Comparison of ENCODE assay signal across 12 mouse cellular contexts in genomic region chr7:19784764-19785535, GRCm38 (mm10). TPM values are rescaled to one million over a fixed set of nuclear protein-coding genes. Genes with fewer than 3 reads are reported as not detected.
DNase-seq lines count a peak whose midpoint lies in the region; ATAC-seq and TF ChIP-seq lines count a peak whose summit lies in the region.
"Had no signal": no experiment of that assay in that cellular context is flagged by ENCODE, and none has a peak within 500 bp of the region (broad histone marks: within the 10 kb centered on the region; RNA-seq: fewer than 3 reads in every experiment).

No protein-coding gene starts in this region.

- H3K27ac ChIP-seq in forebrain, postnatal 0 days (ENCODE audit: low read depth, low read length) = no peak overlapping the region
- H3K27ac ChIP-seq in forebrain, embryonic 10.5 days = no peak overlapping the region
- no peak overlapping the region for H3K27ac ChIP-seq in midbrain, postnatal 0 days (ENCODE audit: low read depth, low read length)
- H3K27ac ChIP-seq in midbrain, embryonic 10.5 days (replicated peaks) = no peak overlapping the region
- H3K27ac ChIP-seq in liver, embryonic 12.5 days = no peak overlapping the region
- H3K27ac ChIP-seq in kidney, embryonic 14.5 days (ENCODE audit: low read depth, low read length) = no peak overlapping the region
- H3K27ac ChIP-seq: midbrain, embryonic 15.5 days had no signal

- no peak for ATAC-seq in forebrain, postnatal 0 days
- no peak for ATAC-seq in midbrain, postnatal 0 days (ENCODE audit: low FRiP score)
- peak; percentile 26 for ATAC-seq in liver, embryonic 12.5 days
- ATAC-seq in kidney, embryonic 14.5 days (ENCODE audit: low FRiP score, low TSS enrichment) = no peak
- ATAC-seq: midbrain, embryonic 15.5 days had no signal

- no peaks in the 10 kb centered on the region for H3K4me1 ChIP-seq in forebrain, postnatal 0 days (ENCODE audit: insufficient read depth)
- peaks cover 14% of the 10 kb centered on the region for H3K4me1 ChIP-seq in forebrain, embryonic 10.5 days
- H3K4me1 ChIP-seq in midbrain, postnatal 0 days (ENCODE audit: insufficient read depth, low read length) = 0 out of 2 replicates have a peak, but pooled peaks cover 2% of the 10 kb centered on the region
- H3K4me1 ChIP-seq in midbrain, embryonic 10.5 days = peaks cover 12% of the 10 kb centered on the region
- peaks cover 8% of the 10 kb centered on the region for H3K4me1 ChIP-seq in liver, embryonic 12.5 days
- H3K4me1 ChIP-seq in kidney, embryonic 14.5 days (ENCODE audit: control insufficient read depth, insufficient read depth, low read length) = no peaks in the 10 kb centered on the region

- no peak for DNase-seq in forebrain, postnatal 0 days
- no peak for DNase-seq in forebrain, embryonic 10.5 days (ENCODE audit: extremely low spot score, low spot score)
- no peak for DNase-seq in midbrain, postnatal 0 days (ENCODE audit: low spot score)
- no peak for DNase-seq in midbrain, embryonic 10.5 days (ENCODE audit: low spot score)
- DNase-seq in thymus, postnatal 14 days = peak; percentile 40
- DNase-seq in layer of hippocampus, postnatal 25 days (ENCODE audit: extremely low spot score in 1 of 2, low spot score in 1 of 2) = no peak
- DNase-seq: adrenal gland, postnatal 10 days; layer of hippocampus, adult 9-11 months had no signal

- H3K9me3 ChIP-seq in forebrain, postnatal 0 days (ENCODE audit: low read length) = no peaks in the 10 kb centered on the region
- H3K9me3 ChIP-seq in forebrain, embryonic 10.5 days = peaks cover 15% of the 10 kb centered on the region
- H3K9me3 ChIP-seq in midbrain, postnatal 0 days (ENCODE audit: low read length) = no peaks in the 10 kb centered on the region
- no peaks in the 10 kb centered on the region for H3K9me3 ChIP-seq in midbrain, embryonic 10.5 days (replicated peaks)
- H3K9me3 ChIP-seq in liver, embryonic 12.5 days (replicated peaks) = no peaks in the 10 kb centered on the region
- H3K9me3 ChIP-seq in kidney, embryonic 14.5 days (ENCODE audit: control insufficient read depth, low read length) = no peaks in the 10 kb centered on the region; the same call in 1 of the 2 replicates
- H3K9me3 ChIP-seq: midbrain, embryonic 15.5 days had no signal

- peak; percentile 36; the same call in 1 of the 2 replicates for TF ChIP-seq CTCF in forebrain, postnatal 0 days (IDR thresholded peaks at IDR 0.05; ENCODE audit: low read depth)
- TF ChIP-seq CTCF in midbrain, postnatal 0 days (IDR thresholded peaks at IDR 0.05) = peak; percentile 56

- H3K36me3 ChIP-seq in forebrain, postnatal 0 days (ENCODE audit: insufficient read depth) = no peaks in the 10 kb centered on the region
- no peaks in the 10 kb centered on the region for H3K36me3 ChIP-seq in forebrain, embryonic 10.5 days (replicated peaks)
- no peaks in the 10 kb centered on the region for H3K36me3 ChIP-seq in midbrain, postnatal 0 days (ENCODE audit: insufficient read depth, low read length)
- H3K36me3 ChIP-seq in midbrain, embryonic 10.5 days = no peaks in the 10 kb centered on the region
- H3K36me3 ChIP-seq in liver, embryonic 12.5 days = no peaks in the 10 kb centered on the region
- H3K36me3 ChIP-seq in kidney, embryonic 14.5 days (ENCODE audit: control insufficient read depth, insufficient read depth, low read length) = no peaks in the 10 kb centered on the region
- H3K36me3 ChIP-seq: midbrain, embryonic 15.5 days had no signal

- H3K9ac ChIP-seq in forebrain, postnatal 0 days = no peak overlapping the region
- no peak overlapping the region for H3K9ac ChIP-seq in midbrain, postnatal 0 days (replicated peaks; ENCODE audit: low read length, poor library complexity, severe bottlenecking)
- H3K9ac ChIP-seq in liver, embryonic 12.5 days = no peak overlapping the region
- no peak overlapping the region for H3K9ac ChIP-seq in kidney, embryonic 14.5 days (ENCODE audit: low read depth, low read length)
- H3K9ac ChIP-seq: midbrain, embryonic 15.5 days had no signal

- WGBS in forebrain, postnatal 0 days = 55% methylated on average over 11 of the region's 11 CpGs
- 51% methylated on average over 11 of the region's 11 CpGs for whole genome bisulfite sequencing in forebrain, embryonic 10.5 days
- WGBS in midbrain, postnatal 0 days = 47% methylated on average over 11 of the region's 11 CpGs
- WGBS in midbrain, embryonic 10.5 days = 48% methylated on average over 11 of the region's 11 CpGs
- WGBS in liver, embryonic 12.5 days (ENCODE audit: insufficient replicate concordance) = 22% methylated on average over 11 of the region's 11 CpGs
- whole genome bisulfite sequencing in kidney, embryonic 14.5 days = 38% methylated on average over 11 of the region's 11 CpGs

- no peak overlapping the region for H3K4me2 ChIP-seq in forebrain, postnatal 0 days (ENCODE audit: low read depth)
- H3K4me2 ChIP-seq in midbrain, postnatal 0 days (ENCODE audit: low read depth, low read length, poor library complexity, severe bottlenecking) = no peak overlapping the region
- H3K4me2 ChIP-seq in liver, embryonic 12.5 days = 0 out of 2 replicates have a peak overlapping the region, but pooled peaks have one; percentile 4
- H3K4me2 ChIP-seq in kidney, embryonic 14.5 days (replicated peaks; ENCODE audit: low read depth, low read length) = no peak overlapping the region
- H3K4me2 ChIP-seq: heart, embryonic 11.5 days; midbrain, embryonic 15.5 days had no signal

- H3K27me3 ChIP-seq in forebrain, postnatal 0 days (ENCODE audit: insufficient read depth, low read length) = no peaks in the 10 kb centered on the region
- H3K27me3 ChIP-seq in forebrain, embryonic 10.5 days (ENCODE audit: poor library complexity, severe bottlenecking) = peaks cover 8% of the 10 kb centered on the region
- H3K27me3 ChIP-seq in midbrain, postnatal 0 days (ENCODE audit: insufficient read depth, low read length) = no peaks in the 10 kb centered on the region
- no peaks in the 10 kb centered on the region for H3K27me3 ChIP-seq in midbrain, embryonic 10.5 days (ENCODE audit: low read depth, poor library complexity, severe bottlenecking)
- H3K27me3 ChIP-seq in liver, embryonic 12.5 days (replicated peaks) = peaks cover 14% of the 10 kb centered on the region
- no peaks in the 10 kb centered on the region for H3K27me3 ChIP-seq in kidney, embryonic 14.5 days (ENCODE audit: control insufficient read depth, insufficient read depth, low read length)
- H3K27me3 ChIP-seq: midbrain, embryonic 15.5 days had no signal

- no peak overlapping the region for H3K4me3 ChIP-seq in forebrain, postnatal 0 days (ENCODE audit: low read depth, low read length)
- no peak overlapping the region for H3K4me3 ChIP-seq in forebrain, embryonic 10.5 days
- no peak overlapping the region for H3K4me3 ChIP-seq in midbrain, postnatal 0 days (ENCODE audit: low read depth, low read length)
- H3K4me3 ChIP-seq in midbrain, embryonic 10.5 days = no peak overlapping the region
- H3K4me3 ChIP-seq in liver, embryonic 12.5 days = no peak overlapping the region
- no peak overlapping the region for H3K4me3 ChIP-seq in kidney, embryonic 14.5 days (ENCODE audit: low read length)
- H3K4me3 ChIP-seq: midbrain, embryonic 15.5 days had no signal

RNA-seq across cellular contexts. Expression of gene Cblc, which starts 11.7 kb away (rescaled TPM):
- total RNA-seq in forebrain, postnatal 0 days (2014; rRNA removed) = 0.38 and 1.1 TPM in 2 replicates
- polyA plus RNA-seq in forebrain, postnatal 0 days (2015; fragmentation: Nextera tagmentation; extraction: Ambion mirVana) = 0.67 and 0.84 TPM in 2 replicates
- 0.53 and 1.2 TPM in 2 replicates for polyA plus RNA-seq in forebrain, embryonic 10.5 days (2016; fragmentation: Nextera tagmentation; extraction: Ambion mirVana)
- 0.71 and 1.8 TPM in 2 replicates for total RNA-seq in midbrain, postnatal 0 days (2014; rRNA removed)
- polyA plus RNA-seq in midbrain, postnatal 0 days (2015; fragmentation: Nextera tagmentation; extraction: Ambion mirVana) = 0.70 and 1.2 TPM in 2 replicates
- 0.62 and 0.70 TPM in 2 replicates for polyA plus RNA-seq in midbrain, embryonic 10.5 days (2016; fragmentation: Nextera tagmentation; extraction: Ambion mirVana)
- polyA plus RNA-seq in liver, embryonic 12.5 days (2016; fragmentation: Nextera tagmentation; extraction: Ambion mirVana) = 0.95 and 1.0 TPM in 2 replicates
- polyA plus RNA-seq in kidney, embryonic 14.5 days (2014; fragmentation: Nextera tagmentation; extraction: Ambion mirVana) = 4.7 and 7.3 TPM in 2 replicates
- total RNA-seq in layer of hippocampus, postnatal 25 days (2021) = not detected

RNA-seq across cellular contexts. Expression of gene Bcam, which starts 14.1 kb away (rescaled TPM):
- total RNA-seq in forebrain, postnatal 0 days (2014; rRNA removed) = 12.2 and 19.5 TPM in 2 replicates
- 10.9 and 12.7 TPM in 2 replicates for polyA plus RNA-seq in forebrain, postnatal 0 days (2015; fragmentation: Nextera tagmentation; extraction: Ambion mirVana)
- 33.1 and 37.3 TPM in 2 replicates for polyA plus RNA-seq in forebrain, embryonic 10.5 days (2016; fragmentation: Nextera tagmentation; extraction: Ambion mirVana)
- total RNA-seq in midbrain, postnatal 0 days (2014; rRNA removed) = 32.6 and 33.5 TPM in 2 replicates
- 18.7 and 22.0 TPM in 2 replicates for polyA plus RNA-seq in midbrain, postnatal 0 days (2015; fragmentation: Nextera tagmentation; extraction: Ambion mirVana)
- 25.3 and 32.2 TPM in 2 replicates for polyA plus RNA-seq in midbrain, embryonic 10.5 days (2016; fragmentation: Nextera tagmentation; extraction: Ambion mirVana)
- polyA plus RNA-seq in liver, embryonic 12.5 days (2016; fragmentation: Nextera tagmentation; extraction: Ambion mirVana) = 11.1 and 11.3 TPM in 2 replicates
- polyA plus RNA-seq in kidney, embryonic 14.5 days (2014; fragmentation: Nextera tagmentation; extraction: Ambion mirVana) = 177 and 214 TPM in 2 replicates
- total RNA-seq in layer of hippocampus, postnatal 25 days (2021) = 10 to 100 TPM in 1 of 2 experiments, 1 to 10 TPM in 1; 8.7 to 11.4 TPM

RNA-seq across cellular contexts. Expression of gene Nectin2, which starts 34.7 kb away (rescaled TPM):
- total RNA-seq in forebrain, postnatal 0 days (2014; rRNA removed) = 44.2 and 44.7 TPM in 2 replicates
- 47.2 and 48.7 TPM in 2 replicates for polyA plus RNA-seq in forebrain, postnatal 0 days (2015; fragmentation: Nextera tagmentation; extraction: Ambion mirVana)
- 84.2 and 97.3 TPM in 2 replicates for polyA plus RNA-seq in forebrain, embryonic 10.5 days (2016; fragmentation: Nextera tagmentation; extraction: Ambion mirVana)
- 62.6 and 75.3 TPM in 2 replicates for total RNA-seq in midbrain, postnatal 0 days (2014; rRNA removed)
- polyA plus RNA-seq in midbrain, postnatal 0 days (2015; fragmentation: Nextera tagmentation; extraction: Ambion mirVana) = 55.3 and 62.6 TPM in 2 replicates
- 76.4 and 88.7 TPM in 2 replicates for polyA plus RNA-seq in midbrain, embryonic 10.5 days (2016; fragmentation: Nextera tagmentation; extraction: Ambion mirVana)
- 31.9 and 34.4 TPM in 2 replicates for polyA plus RNA-seq in liver, embryonic 12.5 days (2016; fragmentation: Nextera tagmentation; extraction: Ambion mirVana)
- 106 and 139 TPM in 2 replicates for polyA plus RNA-seq in kidney, embryonic 14.5 days (2014; fragmentation: Nextera tagmentation; extraction: Ambion mirVana)
- total RNA-seq in layer of hippocampus, postnatal 25 days (2021) = 1 to 10 TPM; 7.9 to 9.1 TPM

RNA-seq across cellular contexts. Expression of gene Bcl3, which starts 37.6 kb away (rescaled TPM):
- total RNA-seq in forebrain, postnatal 0 days (2014; rRNA removed) = 0.43 and 0.77 TPM in 2 replicates
- polyA plus RNA-seq in forebrain, postnatal 0 days (2015; fragmentation: Nextera tagmentation; extraction: Ambion mirVana) = 0.28 and 0.86 TPM in 2 replicates
- polyA plus RNA-seq in forebrain, embryonic 10.5 days (2016; fragmentation: Nextera tagmentation; extraction: Ambion mirVana) = 0.91 and 1.4 TPM in 2 replicates
- total RNA-seq in midbrain, postnatal 0 days (2014; rRNA removed) = 0.55 and 0.66 TPM in 2 replicates
- 0.93 and 1.3 TPM in 2 replicates for polyA plus RNA-seq in midbrain, postnatal 0 days (2015; fragmentation: Nextera tagmentation; extraction: Ambion mirVana)
- 1.1 and 1.8 TPM in 2 replicates for polyA plus RNA-seq in midbrain, embryonic 10.5 days (2016; fragmentation: Nextera tagmentation; extraction: Ambion mirVana)
- polyA plus RNA-seq in liver, embryonic 12.5 days (2016; fragmentation: Nextera tagmentation; extraction: Ambion mirVana) = 3.7 and 5.4 TPM in 2 replicates
- polyA plus RNA-seq in kidney, embryonic 14.5 days (2014; fragmentation: Nextera tagmentation; extraction: Ambion mirVana) = 3.5 and 4.2 TPM in 2 replicates
- total RNA-seq in layer of hippocampus, postnatal 25 days (2021) = under 1 TPM; 0.49 to 0.61 TPM
